Mouse (Mus musculus): ENCODE results near the gene Ndufs1. TPM values are rescaled to one million over a fixed set of nuclear protein-coding genes. Genes with fewer than 3 reads are reported as not detected.
A peak's percentile ranks its signal among the peaks of the same experiment; 100 is the strongest.

Gene Ndufs1
- polyA plus RNA-seq, 2 experiments from 2014 or later: 105 to 118 TPM

GRCm38 (mm10) chr1:63115096-63115495 lies 61.5 kb downstream of the Ndufs1 start:
- no peak for ATAC-seq

GRCm38 (mm10) chr1:63114136-63114781 lies 62.4 kb downstream of the Ndufs1 start, which contains the start of gene Ino80d:
TSS of gene Ino80d (minus strand) at chr1:63114667.
- ATAC-seq: peak; percentile 97

- ATAC-seq: no peak
These were observed 63.1 kb downstream of the Ndufs1 start for GRCm38 (mm10) chr1:63113274-63114135.

- no peak for ATAC-seq
These were observed 63.8 kb downstream of the Ndufs1 start for GRCm38 (mm10) chr1:63112865-63113261.

GRCm38 (mm10) chr1:63112151-63112864 lies 64.3 kb downstream of the Ndufs1 start:
- no peak for ATAC-seq

- no peak for ATAC-seq
These were observed 65.9 kb downstream of the Ndufs1 start for GRCm38 (mm10) chr1:63110536-63111285.

GRCm38 (mm10) chr1:63107614-63108327 lies 68.9 kb downstream of the Ndufs1 start:
- ATAC-seq: no peak

GRCm38 (mm10) chr1:63102758-63103451 lies 73.7 kb downstream of the Ndufs1 start:
- ATAC-seq: no peak

GRCm38 (mm10) chr1:63100196-63100595 lies 76.4 kb downstream of the Ndufs1 start:
- ATAC-seq: no peak

- ATAC-seq: no peak
These were observed 77.8 kb downstream of the Ndufs1 start for GRCm38 (mm10) chr1:63098831-63099230.

GRCm38 (mm10) chr1:63096071-63096470 lies 80.6 kb downstream of the Ndufs1 start:
- ATAC-seq: no peak

Other genes starting within 250 kb of the Ndufs1 start
- gene Ino80d, start 62.2 kb downstream of the Ndufs1 start, polyA plus RNA-seq (2017; shearing (Covaris generic)): 10 to 100 TPM; 20.9 to 23.0 TPM
- gene Eef1b2, start within 50 bp of the Ndufs1 start, polyA plus RNA-seq (2017; shearing (Covaris generic)): 1,000 to 10,000 TPM; 1,216 to 1,318 TPM
- gene Gpr1, start 37.7 kb upstream of the Ndufs1 start, polyA plus RNA-seq (2017; shearing (Covaris generic)): under 1 TPM in 1 of 2 experiments, not detected in 1; 0.46 TPM
- gene Zdbf2, start 96.4 kb upstream of the Ndufs1 start, polyA plus RNA-seq (2017; shearing (Covaris generic)): not detected